Mouse (Mus musculus) gastrocnemius, adult 2 months (tissue): Measurements from ENCODE around the gene Aff3. TPM values are rescaled to one million over a fixed set of nuclear protein-coding genes. Genes with fewer than 3 reads are reported as not detected.

Source experiments
- DNase-seq: peaks from one replicate; pipeline ENCODE4 v3.0.0; 2022
- H3K27ac ChIP-seq: fragments of 200-600 bp; 2 replicates; pipeline ENCODE4 v1.8.1; 2022; ENCODE audit warnings: mild to moderate bottlenecking
- H3K4me3 ChIP-seq: fragments of 200-600 bp; 2 replicates; pipeline ENCODE4 v1.8.1; 2022; ENCODE audit warnings: mild to moderate bottlenecking, moderate library complexity
- CTCF ChIP-seq: fragments of 200-600 bp; IDR thresholded peaks from 2 replicates; pipeline ENCODE4 v1.8.1; 2022; ENCODE audit warnings: antibody characterized with exemption, mild to moderate bottlenecking, moderate library complexity
- intact Hi-C: fragments of 180-260 bp; cut with DNase I; formaldehyde crosslinking; loops from one replicate; pipeline ENCODE4 v1.15.1; 2025
- total RNA-seq, 2 experiments: library from RNA; stranded (reverse); gene quantifications; 2 replicates each; pipeline ENCODE4 v1.2.3; 2021

Aff3 gene
- total RNA-seq, 2 experiments from 2014 or later, result 1.2 to 4.4 TPM

- no peak for TF ChIP-seq CTCF
- intact Hi-C loops, result no loop called here
- no peak overlapping the region for H3K27ac ChIP-seq
- H3K4me3 ChIP-seq, result no peak overlapping the region
- DNase-seq, result no peak
These were observed 354.7 kb downstream of the Aff3 start for GRCm38 (mm10) chr1:38310076-38310475.

DNA sequence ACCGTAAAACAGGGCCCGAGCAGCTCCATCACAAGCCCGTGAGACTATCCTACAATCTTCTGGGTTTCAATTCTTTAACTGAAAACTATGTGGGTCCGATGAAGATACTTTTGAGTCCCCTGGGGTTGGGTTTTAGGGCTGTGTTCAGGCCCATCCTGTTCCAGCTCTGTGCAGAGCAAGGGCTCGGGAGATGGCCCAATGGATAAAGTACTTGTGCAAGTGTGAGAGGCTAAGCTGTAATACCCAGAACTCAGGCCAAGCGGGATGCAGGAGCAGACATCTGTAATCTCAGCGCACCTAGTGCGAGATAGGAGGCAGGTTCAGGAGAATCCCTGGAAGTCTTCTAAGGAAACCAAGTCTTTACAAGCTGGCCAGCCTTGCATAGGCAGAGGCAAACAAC lies 355.4 kb downstream of the Aff3 start:
- DNase-seq, result no peak
- no peak for TF ChIP-seq CTCF
- intact Hi-C loops, result loop anchor here (1.0 to 5.0 kb wide), 2 partner anchors 22 to 122 kb away; no protein-coding TSS in a partner anchor
- Histone ChIP-seq H3K4me3 (no peak overlapping the region), H3K27ac (0 out of 2 replicates have a peak overlapping the region, but pooled peaks have one; percentile 67)

- intact Hi-C loops, result loop anchor here (5.0 kb wide), 1 partner anchor 121 kb away; no protein-coding TSS in a partner anchor
- no peak for DNase-seq
- Histone ChIP-seq H3K27ac (peak overlapping the region; percentile 67), H3K4me3 (no peak overlapping the region)
- TF ChIP-seq CTCF, result no peak
These were observed 356.1 kb downstream of the Aff3 start for GRCm38 (mm10) chr1:38308705-38308996.

GRCm38 (mm10) chr1:38307821-38308704 lies 356.7 kb downstream of the Aff3 start:
- peak overlapping the region; percentile 67 for H3K27ac ChIP-seq
- intact Hi-C loops, result loop anchor here (2.0 to 5.0 kb wide), 2 partner anchors 45 to 121 kb away; no protein-coding TSS in a partner anchor
- H3K4me3 ChIP-seq, result no peak overlapping the region
- DNase-seq, result peak; percentile 88
- TF ChIP-seq CTCF, result no peak

DNA sequence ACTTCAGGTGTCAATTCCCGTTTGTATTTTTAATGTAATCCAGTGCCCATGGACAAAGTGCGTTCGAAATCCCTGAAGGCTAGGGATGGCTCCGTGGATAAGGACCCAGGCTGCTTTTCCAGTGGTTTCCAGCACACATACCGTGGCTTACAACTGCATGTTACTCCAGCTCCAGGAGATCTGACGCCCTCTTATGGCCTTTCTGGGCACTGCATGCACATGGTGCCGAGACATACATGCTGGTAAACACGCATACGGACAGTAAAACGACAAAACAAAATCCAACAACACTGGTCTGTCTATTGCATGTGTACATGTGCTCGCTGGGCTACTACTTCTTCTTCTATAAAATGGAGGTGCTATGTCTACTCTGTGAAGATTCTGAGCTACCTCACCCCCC lies 357.5 kb downstream of the Aff3 start:
- TF ChIP-seq CTCF, result peak; percentile 25; the same call in 1 of the 2 replicates
- Histone ChIP-seq H3K27ac (0 out of 2 replicates have a peak overlapping the region, but pooled peaks have one; percentile 13), H3K4me3 (no peak overlapping the region)
- DNase-seq, result no peak
- intact Hi-C loops, result loop anchor here (2.0 to 5.0 kb wide), 2 partner anchors 44 to 120 kb away; no protein-coding TSS in a partner anchor

DNA sequence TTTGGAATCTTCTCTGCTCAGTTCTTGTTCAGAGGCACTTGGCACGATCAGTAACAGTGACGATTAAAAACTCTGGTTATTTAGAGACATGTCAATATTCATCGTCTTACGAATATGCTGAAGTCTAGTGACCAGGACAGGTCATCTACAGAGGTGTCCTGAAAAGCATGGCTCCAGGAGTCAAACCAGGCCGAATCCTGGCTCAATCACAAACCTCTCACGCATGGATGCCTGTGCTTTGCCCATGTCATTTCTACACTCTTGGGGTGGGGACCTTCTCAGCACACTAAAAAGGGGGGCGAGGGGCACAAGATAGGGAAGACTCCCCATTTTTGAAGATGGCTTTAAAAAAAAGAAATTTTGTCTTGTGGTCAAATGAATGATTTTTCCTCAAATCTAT lies 358.6 kb downstream of the Aff3 start:
- DNase-seq, result no peak
- H3K4me3 ChIP-seq, result no peak overlapping the region
- no peak for TF ChIP-seq CTCF
- intact Hi-C loops, result loop anchor here (2.0 to 5.0 kb wide), 2 partner anchors 43 to 119 kb away; no protein-coding TSS in a partner anchor
- peak overlapping the region; percentile 32 for H3K27ac ChIP-seq

DNA sequence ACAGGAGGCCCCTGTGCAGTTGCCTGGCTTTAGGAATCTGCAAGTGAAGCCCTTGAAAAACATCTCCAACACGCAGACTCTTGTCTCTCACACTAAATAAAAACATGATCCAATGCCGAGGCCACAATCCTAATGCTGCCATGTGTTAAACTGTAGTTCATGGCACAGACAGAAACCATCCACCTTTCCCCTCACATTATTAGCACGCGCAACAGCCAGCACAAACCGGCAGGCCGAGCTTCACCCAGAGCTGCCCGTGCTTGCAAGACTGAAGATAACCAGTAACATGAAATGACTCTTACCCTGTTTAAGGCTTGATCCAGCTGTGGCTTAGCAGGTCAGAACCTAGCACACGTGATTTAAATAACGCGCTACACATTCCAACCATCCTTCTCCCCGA lies 360.4 kb downstream of the Aff3 start:
- peak overlapping the region; percentile 72 for H3K27ac ChIP-seq
- no peak for TF ChIP-seq CTCF
- intact Hi-C loops, result no loop called here

DNA sequence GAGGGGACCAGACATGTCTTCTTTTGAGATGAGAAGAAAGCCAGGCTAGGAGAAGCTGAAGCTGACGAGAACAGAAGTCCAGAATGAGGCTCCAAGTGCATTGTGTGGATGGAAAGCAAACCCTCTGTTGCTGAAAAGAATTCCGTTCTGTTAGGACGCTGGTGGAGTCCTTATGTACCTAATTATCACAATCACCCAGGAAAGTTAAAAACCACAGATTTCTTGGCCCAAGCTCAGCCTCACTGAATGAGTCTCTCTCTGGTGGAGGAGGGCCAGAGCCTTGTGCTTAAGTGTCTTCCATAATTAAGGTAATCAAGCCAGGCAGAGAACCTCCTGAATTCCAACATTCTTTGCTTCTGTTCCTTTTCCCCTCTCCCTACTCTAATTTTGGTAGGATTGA lies 366.5 kb downstream of the Aff3 start:
- intact Hi-C loops, result no loop called here
- no peak for TF ChIP-seq CTCF
- H3K27ac ChIP-seq, result no peak overlapping the region

More for the DNA sequence above, 360.4 kb downstream of the Aff3 start:
- DNase-seq, result no peak
- peak overlapping the region; percentile 30 for H3K4me3 ChIP-seq

DNA sequence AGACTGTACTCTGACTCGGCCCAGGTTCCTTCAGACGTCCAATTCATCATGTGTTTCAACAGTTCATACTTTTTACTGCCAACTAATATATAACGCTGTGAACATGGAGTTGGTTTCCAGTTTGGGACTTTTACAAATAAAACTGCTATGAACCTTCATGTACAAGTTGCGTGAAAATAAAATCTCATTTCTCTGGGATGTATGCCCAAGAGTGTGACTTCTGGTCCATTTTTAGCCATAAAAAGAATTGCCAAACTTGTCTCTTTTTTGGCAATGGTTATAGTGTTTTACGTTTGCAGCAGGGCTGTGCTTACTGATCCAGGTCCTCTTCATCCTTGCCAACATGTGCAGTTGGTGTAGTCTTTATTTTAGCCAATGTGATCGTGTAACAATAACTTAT lies 369.8 kb downstream of the Aff3 start:
- intact Hi-C loops, result no loop called here
- DNase-seq, result no peak
- Histone ChIP-seq H3K4me3 (no peak overlapping the region), H3K27ac (no peak overlapping the region)
- TF ChIP-seq CTCF, result no peak

More for the DNA sequence above, 366.5 kb downstream of the Aff3 start:
- DNase-seq, result no peak
- H3K4me3 ChIP-seq, result no peak overlapping the region

DNA sequence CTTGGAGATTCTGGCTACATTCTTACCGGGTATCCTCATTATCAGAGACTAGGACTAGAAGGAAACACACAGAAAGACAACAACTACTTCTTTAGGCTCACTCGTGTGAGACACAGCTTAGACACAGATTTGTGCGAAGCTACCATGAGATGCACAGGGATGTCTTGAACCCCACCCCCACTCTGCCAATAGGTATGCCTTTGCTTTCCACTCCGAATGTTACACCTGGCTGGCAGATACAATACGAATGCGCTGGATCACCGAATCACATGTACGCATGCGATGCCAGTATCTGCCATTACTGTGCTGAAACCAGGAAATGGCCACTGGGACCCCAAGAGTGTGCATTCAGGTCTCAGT lies 370.4 kb downstream of the Aff3 start:
- H3K4me3 ChIP-seq, result no peak overlapping the region
- intact Hi-C loops, result no loop called here
- no peak for TF ChIP-seq CTCF
- no peak overlapping the region for H3K27ac ChIP-seq
- DNase-seq, result no peak

DNA sequence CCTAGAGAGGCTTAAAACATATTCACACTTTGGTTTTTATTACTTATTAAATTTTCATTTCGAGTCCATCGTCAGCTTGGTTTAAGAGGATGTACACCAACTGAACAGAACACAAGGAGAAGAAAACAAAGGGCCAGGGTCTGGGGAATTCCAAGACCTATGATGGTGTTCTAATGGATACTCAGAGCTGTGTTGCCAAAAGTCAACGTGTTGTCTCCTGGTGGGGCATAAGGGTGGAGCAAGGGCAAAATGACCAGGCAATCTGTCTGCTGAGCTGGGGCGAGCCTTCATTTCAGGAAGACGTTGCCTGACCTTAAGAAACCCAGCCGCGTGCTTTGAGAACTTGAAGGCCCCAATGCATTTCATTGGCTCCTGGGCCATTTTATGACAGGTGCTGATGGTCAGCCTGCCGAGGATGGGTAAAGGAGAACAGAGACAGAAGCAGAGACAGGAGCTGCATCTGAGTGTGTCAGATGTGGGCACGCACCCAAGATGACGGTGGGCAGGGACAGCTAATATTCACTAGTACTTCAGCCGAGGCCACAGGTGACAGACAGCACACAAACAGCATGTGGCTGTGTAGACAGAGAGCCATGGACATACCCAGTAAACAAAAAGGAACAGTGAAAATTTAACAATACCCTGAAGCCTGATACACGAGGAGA lies 371.0 kb downstream of the Aff3 start:
- H3K4me3 ChIP-seq, result no peak overlapping the region
- TF ChIP-seq CTCF, result no peak
- no peak for DNase-seq
- no peak overlapping the region for H3K27ac ChIP-seq
- intact Hi-C loops, result no loop called here

GRCm38 (mm10) chr1:38292851-38293250 lies 371.9 kb downstream of the Aff3 start:
- peak overlapping the region; percentile 24; the same call in 1 of the 2 replicates for H3K27ac ChIP-seq
- no peak overlapping the region for H3K4me3 ChIP-seq
- no peak for DNase-seq
- no peak for TF ChIP-seq CTCF
- intact Hi-C loops, result no loop called here

- peak overlapping the region; percentile 12; the same call in 1 of the 2 replicates for H3K27ac ChIP-seq
- DNase-seq, result no peak
- intact Hi-C loops, result no loop called here
- H3K4me3 ChIP-seq, result no peak overlapping the region
- TF ChIP-seq CTCF, result no peak
These were observed 372.8 kb downstream of the Aff3 start for GRCm38 (mm10) chr1:38291915-38292314.
